Mouse (Mus musculus): ENCODE measurements around the gene Commd7. TPM values are rescaled to one million over a fixed set of nuclear protein-coding genes. Genes with fewer than 3 reads are reported as not detected.
"Not testable (repeated sequence)": the region's sequence is repeated elsewhere in the genome, so short reads cannot be mapped to it uniquely, and the experiment has no call there.

The Commd7 gene
- 10 to 100 TPM; 36.6 to 44.7 TPM for total RNA-seq (2021)
- long read RNA-seq, experiment 1, transcript Commd7-202 (10 exons, 1,343 nt): minor isoform, 7 of 91 reads
- long read RNA-seq, experiment 1, transcript Commd7-201 (9 exons, 3,210 nt): major isoform, 73 of 91 reads
- long read RNA-seq, experiment 1, partial matches to known transcripts: 5 of 91 reads
- long read RNA-seq, experiment 1, other reads (novel, unspliced or antisense): 5 of 91 reads
- long read RNA-seq, experiment 2, transcript Commd7-201 (9 exons, 3,210 nt): major isoform, 22 of 31 reads
- long read RNA-seq, experiment 2, transcript Commd7-202 (10 exons, 1,343 nt): minor isoform, 7 of 31 reads
- long read RNA-seq, experiment 2, partial matches to known transcripts: 1 of 31 reads
- long read RNA-seq, experiment 2, other reads (novel, unspliced or antisense): 1 of 31 reads

- peak; percentile 94 for DNase-seq
Measured at GRCm38 (mm10) chr2:153631976-153632870, at the start of gene Commd7. Commd7 (minus strand) TSS chr2:153632781.

- DNase-seq: no peak
Measured at GRCm38 (mm10) chr2:153679959-153680358, 47.4 kb upstream of the Commd7 start.

GRCm38 (mm10) chr2:153677550-153677949 is 45.0 kb upstream of the Commd7 start:
- no peak for DNase-seq

GRCm38 (mm10) chr2:153676944-153677343 is 44.4 kb upstream of the Commd7 start:
- no peak for DNase-seq

GRCm38 (mm10) chr2:153675364-153675763 is 42.8 kb upstream of the Commd7 start:
- not testable (repeated sequence) for DNase-seq

GRCm38 (mm10) chr2:153672619-153673018 is 40.0 kb upstream of the Commd7 start:
- no peak for DNase-seq

GRCm38 (mm10) chr2:153670111-153670510 is 37.5 kb upstream of the Commd7 start:
- DNase-seq: peak; percentile 10 to 13

GRCm38 (mm10) chr2:153668754-153669376 is 36.3 kb upstream of the Commd7 start:
- DNase-seq: no peak

- no peak for DNase-seq
Measured at GRCm38 (mm10) chr2:153665401-153665800, 32.8 kb upstream of the Commd7 start.

GRCm38 (mm10) chr2:153660616-153661015 is 28.0 kb upstream of the Commd7 start:
- DNase-seq: no peak

GRCm38 (mm10) chr2:153657659-153658058 is 25.1 kb upstream of the Commd7 start:
- not testable (repeated sequence) for DNase-seq

- DNase-seq: no peak
Measured at GRCm38 (mm10) chr2:153651681-153652080, 19.1 kb upstream of the Commd7 start.

- peak in 1 of 2 experiments; percentile 18 for DNase-seq
Measured at GRCm38 (mm10) chr2:153650014-153650687, 17.6 kb upstream of the Commd7 start.

- peak; percentile 68 to 83 for DNase-seq
Measured at GRCm38 (mm10) chr2:153649298-153650013, 16.9 kb upstream of the Commd7 start, which contains the start of gene Dnmt3b. Dnmt3b (plus strand) TSS chr2:153649450.

- DNase-seq: no peak
Measured at GRCm38 (mm10) chr2:153648773-153649297, 16.3 kb upstream of the Commd7 start.

- DNase-seq: no peak
Measured at GRCm38 (mm10) chr2:153642999-153643398, 10.4 kb upstream of the Commd7 start.

GRCm38 (mm10) chr2:153642496-153642895 is 9.9 kb upstream of the Commd7 start:
- DNase-seq: no peak

- DNase-seq: no peak
Measured at GRCm38 (mm10) chr2:153638977-153639680, 6.5 kb upstream of the Commd7 start.

- no peak for DNase-seq
Measured at GRCm38 (mm10) chr2:153633259-153633658, 678 bp upstream of the Commd7 start.

- DNase-seq: no peak
Measured at GRCm38 (mm10) chr2:153632871-153633226, 268 bp upstream of the Commd7 start.
